Mouse (Mus musculus) T-cell, adult 2 months (primary cell): ENCODE measurements at regions not wholly inside any gene's neighbourhood (a gene's known extent, or its start where the extent isn't known, plus 50 kb on each side); places are given as distances from the start of the nearest gene placed in this dataset.

Experiments
- DNase-seq: peaks from one replicate; pipeline ENCODE4 v3.0.0; 2022; ENCODE audit warnings: low spot score

- DNase-seq, result no peak
These were observed 95.0 kb upstream of the Supt20 start for GRCm38 (mm10) chr3:54597326-54598274.

- DNase-seq, result no peak
These were observed 94.3 kb upstream of the Supt20 start for GRCm38 (mm10) chr3:54598296-54598695.

GRCm38 (mm10) chr3:54604705-54605379 is 87.8 kb upstream of the Supt20 start:
- no peak for DNase-seq

- DNase-seq, result no peak
These were observed 81.1 kb upstream of the Supt20 start for GRCm38 (mm10) chr3:54611431-54611990.

- DNase-seq, result no peak
These were observed 78.8 kb upstream of the Supt20 start for GRCm38 (mm10) chr3:54613845-54614244.

GRCm38 (mm10) chr3:54617298-54617697 is 75.3 kb upstream of the Supt20 start:
- no peak for DNase-seq

- no peak for DNase-seq
These were observed 74.3 kb upstream of the Supt20 start for GRCm38 (mm10) chr3:54618286-54618685.

- no peak for DNase-seq
These were observed 62.4 kb upstream of the Supt20 start for GRCm38 (mm10) chr3:54630254-54630653.

GRCm38 (mm10) chr3:54632731-54633130 is 59.9 kb upstream of the Supt20 start:
- no peak for DNase-seq

- DNase-seq, result no peak
These were observed 59.2 kb upstream of the Supt20 start for GRCm38 (mm10) chr3:54633446-54633845.

- no peak for DNase-seq
These were observed 58.2 kb upstream of the Supt20 start for GRCm38 (mm10) chr3:54634456-54634855.
